Mouse (Mus musculus) cerebellum, adult 2 months (tissue): ENCODE measurements around the gene Kazn. TPM values are rescaled to one million over a fixed set of nuclear protein-coding genes. Genes with fewer than 3 reads are reported as not detected.

ENCODE experiments used
- DNase-seq, 2 experiments: peaks; one replicate each; pipeline ENCODE4 v3.0.0; 2021
- H3K27ac ChIP-seq: fragments of 200-500 bp; 2 replicates; pipeline ENCODE4 v1.5.1; 2012; ENCODE audit warnings: low read length, control low read depth, inconsistent platforms; ENCODE audit not compliant: insufficient read depth
- H3K27me3 ChIP-seq: fragments of 200-500 bp; 2 replicates; pipeline ENCODE4 v1.6.1; 2012; ENCODE audit warnings: inconsistent platforms, mild to moderate bottlenecking, low read length, moderate library complexity; ENCODE audit not compliant: control insufficient read depth, insufficient read depth
- H3K4me1 ChIP-seq: fragments of 200-500 bp; 2 replicates; pipeline ENCODE4 v1.6.1; 2011; ENCODE audit warnings: low read length; ENCODE audit not compliant: control insufficient read depth, insufficient read depth
- H3K4me3 ChIP-seq: fragments of 200-500 bp; replicated peaks from 2 replicates; pipeline ENCODE3; 2011; ENCODE audit warnings: mild to moderate bottlenecking, low read depth, low read length, control low read depth; ENCODE audit not compliant: insufficient read depth
- CTCF ChIP-seq: fragments of 200-500 bp; IDR thresholded peaks from 2 replicates; pipeline ENCODE4 v1.5.1; 2011; ENCODE audit warnings: low read depth, mild to moderate bottlenecking, control low read depth, low read length, moderate library complexity, borderline replicate concordance; ENCODE audit not compliant: insufficient read depth
- POLR2A ChIP-seq: fragments of 200-500 bp; IDR thresholded peaks from 2 replicates; pipeline ENCODE4 v1.6.1; 2011; ENCODE audit warnings: low read length, control low read depth, borderline replicate concordance; ENCODE audit not compliant: insufficient read depth
- WGBS: fragments of 180-500 bp; shearing (Covaris S2); methylation state at CpG from one replicate; pipeline ENCODE4 v1.1.7; 2018; 5-methylcytosine and 5-hydroxymethylcytosine counted together
- polyA plus RNA-seq: library from polyadenylated mRNA; depleted of rRNA; stranded (reverse); fragments of >200 nt; gene quantifications from 2 replicates; pipeline ENCODE4 v1.2.3, GENCODE M21; 2012

Gene Kazn
- polyA plus RNA-seq, 1 experiment, result 75.7 TPM

GRCm38 (mm10) chr4:142181646-142182045 lies 57.6 kb downstream of the Kazn start:
- DNase-seq, result no peak
- TF ChIP-seq POLR2A, result no peak
- no peak for TF ChIP-seq CTCF
- 86% methylated on average over 4 of the region's 4 CpGs for WGBS
- Histone ChIP-seq H3K27me3 (no peaks in the 10 kb centered on the region), H3K27ac (no peak overlapping the region), H3K4me1 (peaks cover 39% of the 10 kb centered on the region), H3K4me3 (no peak overlapping the region)

- Histone ChIP-seq H3K27me3 (no peaks in the 10 kb centered on the region), H3K27ac (no peak overlapping the region), H3K4me1 (peaks cover 39% of the 10 kb centered on the region), H3K4me3 (no peak overlapping the region)
- no peak for DNase-seq
- WGBS, result 83% methylated on average over 9 of the region's 9 CpGs
- no peak for TF ChIP-seq CTCF
- no peak for TF ChIP-seq POLR2A
Measured at GRCm38 (mm10) chr4:142180874-142181273, 58.3 kb downstream of the Kazn start.

- Histone ChIP-seq H3K4me1 (peaks cover 33% of the 10 kb centered on the region), H3K27ac (no peak overlapping the region), H3K27me3 (no peaks in the 10 kb centered on the region), H3K4me3 (no peak overlapping the region)
- TF ChIP-seq CTCF (no peak), POLR2A (no peak)
- DNase-seq, result peak in 1 of 2 experiments; percentile 65
- 9% methylated on average over 3 of the region's 3 CpGs for WGBS
Measured at GRCm38 (mm10) chr4:142180289-142180688, 58.9 kb downstream of the Kazn start.

GRCm38 (mm10) chr4:142179531-142179930 lies 59.7 kb downstream of the Kazn start:
- 17% methylated on average over 13 of the region's 13 CpGs for WGBS
- DNase-seq, result peak in 1 of 2 experiments; percentile 42
- H3K4me1 ChIP-seq, result peaks cover 25% of the 10 kb centered on the region; the same call in 1 of the 2 replicates
- no peak overlapping the region for H3K4me3 ChIP-seq
- H3K27ac ChIP-seq, result no peak overlapping the region
- TF ChIP-seq POLR2A (no peak), CTCF (no peak)
- H3K27me3 ChIP-seq, result no peaks in the 10 kb centered on the region

GRCm38 (mm10) chr4:142176732-142177131 lies 62.5 kb downstream of the Kazn start:
- WGBS, result 97% methylated on average over 3 of the region's 3 CpGs
- no peak overlapping the region for H3K4me3 ChIP-seq
- TF ChIP-seq CTCF (no peak), POLR2A (no peak)
- DNase-seq, result no peak
- H3K27ac ChIP-seq, result no peak overlapping the region
- H3K27me3 ChIP-seq, result no peaks in the 10 kb centered on the region
- H3K4me1 ChIP-seq, result peaks cover 25% of the 10 kb centered on the region

- H3K4me3 ChIP-seq, result no peak overlapping the region
- no peak for DNase-seq
- TF ChIP-seq CTCF (no peak), POLR2A (no peak)
- 72% methylated on average over 6 of the region's 6 CpGs for WGBS
- no peaks in the 10 kb centered on the region for H3K27me3 ChIP-seq
- peaks cover 5% of the 10 kb centered on the region for H3K4me1 ChIP-seq
- no peak overlapping the region for H3K27ac ChIP-seq
Measured at GRCm38 (mm10) chr4:142173981-142174485, 65.2 kb downstream of the Kazn start.

- DNase-seq, result no peak
- H3K27me3 ChIP-seq, result no peaks in the 10 kb centered on the region
- peaks cover 5% of the 10 kb centered on the region for H3K4me1 ChIP-seq
- H3K27ac ChIP-seq, result no peak overlapping the region; the same call in 1 of the 2 replicates
- no peak overlapping the region for H3K4me3 ChIP-seq
- TF ChIP-seq CTCF, result no peak
- TF ChIP-seq POLR2A, result no peak
- 74% methylated on average over 4 of the region's 4 CpGs for WGBS
Measured at GRCm38 (mm10) chr4:142172942-142173341, 66.3 kb downstream of the Kazn start.

- Histone ChIP-seq H3K4me1 (peaks cover 5% of the 10 kb centered on the region), H3K27ac (no peak overlapping the region), H3K4me3 (no peak overlapping the region), H3K27me3 (no peaks in the 10 kb centered on the region)
- DNase-seq, result no peak
- TF ChIP-seq POLR2A (no peak), CTCF (no peak)
- WGBS, result 75% methylated on average over 8 of the region's 8 CpGs
Measured at GRCm38 (mm10) chr4:142171788-142172497, 67.3 kb downstream of the Kazn start.
